Mouse (Mus musculus) small intestine, adult 2 months (tissue): ENCODE data around the gene Tmem38b. TPM values are rescaled to one million over a fixed set of nuclear protein-coding genes. Genes with fewer than 3 reads are reported as not detected.

ENCODE experiments used
- H3K27ac ChIP-seq: fragments of 200-500 bp; 2 replicates; pipeline ENCODE4 v1.5.1; 2012; ENCODE audit warnings: low read depth, low read length, control low read depth, inconsistent platforms; ENCODE audit not compliant: insufficient read depth
- H3K27me3 ChIP-seq: fragments of 200-500 bp; 2 replicates; pipeline ENCODE4 v1.6.1; 2012; ENCODE audit warnings: mild to moderate bottlenecking, moderate library complexity, low read length, inconsistent platforms; ENCODE audit not compliant: control insufficient read depth, insufficient read depth
- H3K36me3 ChIP-seq: fragments of 200-500 bp; 2 replicates; pipeline ENCODE4 v1.6.1; 2012; ENCODE audit warnings: mild to moderate bottlenecking, low read length, control low read depth, inconsistent platforms; ENCODE audit not compliant: control insufficient read depth, insufficient read depth
- H3K4me1 ChIP-seq: fragments of 200-500 bp; 2 replicates; pipeline ENCODE4 v1.6.1; 2012; ENCODE audit warnings: low read length, inconsistent platforms, mixed read lengths; ENCODE audit not compliant: control insufficient read depth, insufficient read depth, insufficient read length
- H3K4me3 ChIP-seq: fragments of 200-500 bp; 2 replicates; pipeline ENCODE4 v1.5.1; 2012; ENCODE audit warnings: low read depth, mild to moderate bottlenecking, control low read depth, inconsistent platforms, low read length, moderate library complexity
- CTCF ChIP-seq: fragments of 200-500 bp; IDR thresholded peaks from 2 replicates; pipeline ENCODE4 v1.5.1; 2012; ENCODE audit warnings: low read depth, mild to moderate bottlenecking, control low read depth, inconsistent platforms, low read length, moderate library complexity, mixed read lengths; ENCODE audit not compliant: insufficient replicate concordance, insufficient read length; ENCODE audit errors: extremely low read depth
- POLR2A ChIP-seq: fragments of 200-500 bp; IDR thresholded peaks from 2 replicates; pipeline ENCODE4 v1.6.1; 2012; ENCODE audit warnings: low read depth, mild to moderate bottlenecking, control low read depth, inconsistent platforms, low read length, moderate library complexity
- WGBS: fragments of 180-500 bp; shearing (Covaris S2); methylation state at CpG from one replicate; pipeline ENCODE4 v1.1.7; 2018; 5-methylcytosine and 5-hydroxymethylcytosine counted together
- polyA plus RNA-seq: library from polyadenylated mRNA; depleted of rRNA; stranded (reverse); fragments of >200 nt; gene quantifications from 2 replicates; pipeline ENCODE4 v1.2.3, GENCODE M21; 2012; rRNA removed

The Tmem38b gene
- 0.71 and 0.72 TPM in 2 replicates for polyA plus RNA-seq

- peak; percentile 31; the same call in 1 of the 2 replicates for TF ChIP-seq POLR2A
- peak; percentile 12; the same call in 1 of the 2 replicates for TF ChIP-seq CTCF
- under 1% methylated on average over 55 of the region's 55 CpGs for WGBS
- peak within 1 kb of the TSS; percentile 39; the same call in 1 of the 2 replicates for H3K27ac ChIP-seq
- H3K4me3 ChIP-seq = peak within 1 kb of the TSS; percentile 86
- H3K4me1 ChIP-seq = no peaks in the 10 kb centered on the region
- no peaks in the 10 kb centered on the region for H3K36me3 ChIP-seq
- no peaks in the 10 kb centered on the region for H3K27me3 ChIP-seq
These were observed at the start of gene Tmem38b for GRCm38 (mm10) chr4:53825821-53826605. Gene Tmem38b, plus strand, starts transcription at chr4:53826045.

- no peak overlapping the region for H3K27ac ChIP-seq
- no peak for TF ChIP-seq POLR2A
- no peak for TF ChIP-seq CTCF
- H3K27me3 ChIP-seq = no peaks in the 10 kb centered on the region
- H3K4me1 ChIP-seq = no peaks in the 10 kb centered on the region; the same call in 1 of the 2 replicates
- no peak overlapping the region for H3K4me3 ChIP-seq
- 71% methylated on average over 4 of the region's 4 CpGs for WGBS
- H3K36me3 ChIP-seq = no peaks in the 10 kb centered on the region
These were observed 44.4 kb upstream of the Tmem38b start for GRCm38 (mm10) chr4:53781396-53781795.

- 48% methylated on average over 14 of the region's 14 CpGs for WGBS
- Histone ChIP-seq H3K36me3 (no peaks in the 10 kb centered on the region), H3K27me3 (no peaks in the 10 kb centered on the region), H3K4me3 (no peak overlapping the region), H3K27ac (no peak overlapping the region), H3K4me1 (no peaks in the 10 kb centered on the region; the same call in 1 of the 2 replicates)
- no peak for TF ChIP-seq CTCF
- TF ChIP-seq POLR2A = no peak
These were observed 43.4 kb upstream of the Tmem38b start for GRCm38 (mm10) chr4:53782216-53783070.

GRCm38 (mm10) chr4:53785746-53786398 lies 40.0 kb upstream of the Tmem38b start:
- H3K27ac ChIP-seq = no peak overlapping the region
- 77% methylated on average over 15 of the region's 15 CpGs for WGBS
- TF ChIP-seq POLR2A (no peak), CTCF (no peak)

GRCm38 (mm10) chr4:53786851-53787250 lies 39.0 kb upstream of the Tmem38b start:
- Histone ChIP-seq H3K4me1 (no peaks in the 10 kb centered on the region), H3K36me3 (no peaks in the 10 kb centered on the region), H3K4me3 (no peak overlapping the region), H3K27me3 (no peaks in the 10 kb centered on the region), H3K27ac (no peak overlapping the region)
- 66% methylated on average over 5 of the region's 5 CpGs for WGBS
- TF ChIP-seq POLR2A (no peak), CTCF (no peak)

More at GRCm38 (mm10) chr4:53785746-53786398, 40.0 kb upstream of the Tmem38b start:
- H3K36me3 ChIP-seq = no peaks in the 10 kb centered on the region
- H3K4me1 ChIP-seq = no peaks in the 10 kb centered on the region
- H3K4me3 ChIP-seq = no peak overlapping the region
- H3K27me3 ChIP-seq = no peaks in the 10 kb centered on the region

GRCm38 (mm10) chr4:53789346-53789745 lies 36.5 kb upstream of the Tmem38b start:
- no peaks in the 10 kb centered on the region for H3K27me3 ChIP-seq
- H3K4me3 ChIP-seq = no peak overlapping the region
- WGBS = 44% methylated on average over 4 of the region's 4 CpGs
- TF ChIP-seq CTCF (no peak), POLR2A (no peak)
- H3K27ac ChIP-seq = no peak overlapping the region
- no peaks in the 10 kb centered on the region for H3K36me3 ChIP-seq
- no peaks in the 10 kb centered on the region for H3K4me1 ChIP-seq
